Mouse (Mus musculus) intestine, postnatal 0 days (tissue): ENCODE measurements around the gene Tmem246. TPM values are rescaled to one million over a fixed set of nuclear protein-coding genes. Genes with fewer than 3 reads are reported as not detected.

ENCODE experiments used
- ATAC-seq: fragments of 200-750 bp; cut with Nextera tagmentation; 2 replicates; pipeline ENCODE4 v1.8.0; 2017; ENCODE audit warnings: mild to moderate bottlenecking, moderate TSS enrichment, moderate library complexity
- H3K27ac ChIP-seq: fragments of 300-500 bp; sonication (generic); 2 replicates; pipeline ENCODE4 v1.5.1; 2014; ENCODE audit warnings: mild to moderate bottlenecking, low read depth, low read length, moderate library complexity
- H3K27me3 ChIP-seq: fragments of 300-500 bp; sonication (generic); replicated peaks from 2 replicates; pipeline ENCODE4 v1.6.1; 2014; ENCODE audit warnings: low read length, mixed read lengths; ENCODE audit not compliant: control insufficient read depth, insufficient read depth
- H3K36me3 ChIP-seq: fragments of 300-500 bp; sonication (generic); 2 replicates; pipeline ENCODE4 v1.6.1; 2014; ENCODE audit warnings: mild to moderate bottlenecking, moderate library complexity; ENCODE audit not compliant: control insufficient read depth, insufficient read depth
- H3K4me1 ChIP-seq: fragments of 300-500 bp; sonication (generic); replicated peaks from 2 replicates; pipeline ENCODE4 v1.6.1; 2014; ENCODE audit warnings: antibody characterized with exemption, low read length, mixed read lengths; ENCODE audit not compliant: control insufficient read depth, insufficient read depth
- H3K4me2 ChIP-seq: fragments of 300-500 bp; sonication (generic); replicated peaks from 2 replicates; pipeline ENCODE4 v1.6.1; 2014; ENCODE audit warnings: low read depth, mild to moderate bottlenecking, moderate library complexity
- H3K4me3 ChIP-seq: fragments of 300-500 bp; sonication (generic); 2 replicates; pipeline ENCODE4 v1.5.1; 2014; ENCODE audit warnings: low read depth, low read length
- H3K9ac ChIP-seq: fragments of 300-500 bp; sonication (generic); 2 replicates; pipeline ENCODE4 v1.6.1; 2014; ENCODE audit warnings: mild to moderate bottlenecking, low read depth, low read length
- H3K9me3 ChIP-seq: fragments of 300-500 bp; sonication (generic); 2 replicates; pipeline ENCODE4 v1.6.1; 2016; ENCODE audit warnings: mixed run types; ENCODE audit not compliant: control insufficient read depth
- CTCF ChIP-seq: sonication (generic); IDR thresholded peaks from 2 replicates; pipeline ENCODE4 v1.5.1; 2016; ENCODE audit warnings: low read depth, mild to moderate bottlenecking, control low read depth, antibody characterized with exemption, moderate library complexity
- WGBS: fragments of 180-500 bp; shearing (Covaris S2); extraction: QIAGEN DNeasy Blood & Tissue Kit; methylation state at CpG from one replicate; pipeline ENCODE4 v1.1.7; 2014; 5-methylcytosine and 5-hydroxymethylcytosine counted together
- polyA plus RNA-seq: library from polyadenylated mRNA; unstranded; fragments of >200 nt; fragmentation: Nextera tagmentation; extraction: Ambion mirVana; gene quantifications from 2 replicates; pipeline ENCODE4 v1.2.1, GENCODE M21; 2015

Gene Tmem246
- polyA plus RNA-seq = 22.6 and 23.6 TPM in 2 replicates

- Histone ChIP-seq H3K27me3 (no peaks in the 10 kb centered on the region), H3K4me2 (peak within 1 kb of the TSS; percentile 96), H3K27ac (peak within 1 kb of the TSS; percentile 90), H3K36me3 (no peaks in the 10 kb centered on the region), H3K9ac (peak within 1 kb of the TSS; percentile 84), H3K9me3 (no peaks in the 10 kb centered on the region), H3K4me3 (peak within 1 kb of the TSS; percentile 81), H3K4me1 (no peaks in the 10 kb centered on the region)
- TF ChIP-seq CTCF = peak; percentile 43
- peak; percentile 85 for ATAC-seq
- WGBS = 1% methylated on average over 76 of the region's 77 CpGs
These were observed at the start of gene Tmem246 for GRCm38 (mm10) chr4:49597183-49598100. Gene Tmem246 (minus strand): TSS chr4:49597876.

GRCm38 (mm10) chr4:49639913-49640312 is 42.2 kb upstream of the Tmem246 start:
- Histone ChIP-seq H3K4me2 (no peak overlapping the region), H3K9me3 (no peaks in the 10 kb centered on the region), H3K9ac (no peak overlapping the region), H3K4me3 (no peak overlapping the region), H3K4me1 (no peaks in the 10 kb centered on the region), H3K27ac (no peak overlapping the region), H3K27me3 (no peaks in the 10 kb centered on the region), H3K36me3 (peaks cover 55% of the 10 kb centered on the region)
- ATAC-seq = no peak
- 39% methylated on average over 2 of the region's 2 CpGs for WGBS
- TF ChIP-seq CTCF = peak; percentile 29; the same call in 1 of the 2 replicates

- no peaks in the 10 kb centered on the region for H3K4me1 ChIP-seq
- no peak for ATAC-seq
- no peak overlapping the region for H3K27ac ChIP-seq
- H3K9ac ChIP-seq = no peak overlapping the region
- no peak overlapping the region for H3K4me2 ChIP-seq
- no peak overlapping the region for H3K4me3 ChIP-seq
- H3K9me3 ChIP-seq = no peaks in the 10 kb centered on the region
- H3K27me3 ChIP-seq = no peaks in the 10 kb centered on the region
- no peak for TF ChIP-seq CTCF
- 90% methylated on average over 11 of the region's 11 CpGs for WGBS
- H3K36me3 ChIP-seq = peaks cover 44% of the 10 kb centered on the region
These were observed 40.1 kb upstream of the Tmem246 start for GRCm38 (mm10) chr4:49637821-49638220.

GRCm38 (mm10) chr4:49632139-49632481 is 34.4 kb upstream of the Tmem246 start:
- no peaks in the 10 kb centered on the region for H3K27me3 ChIP-seq
- WGBS = under 1% methylated on average over 30 of the region's 30 CpGs
- TF ChIP-seq CTCF = no peak

GRCm38 (mm10) chr4:49631319-49632138 is 33.9 kb upstream of the Tmem246 start, which contains the start of gene Rnf20:
Gene Rnf20 (plus strand): TSS chr4:49632006.
- peak within 1 kb of the TSS; percentile 81 for H3K4me2 ChIP-seq
- H3K4me3 ChIP-seq = peak within 1 kb of the TSS; percentile 75
- TF ChIP-seq CTCF = no peak
- H3K4me1 ChIP-seq = no peaks in the 10 kb centered on the region
- ATAC-seq = peak; percentile 96
- H3K9ac ChIP-seq = peak within 1 kb of the TSS; percentile 78
- no peaks in the 10 kb centered on the region for H3K27me3 ChIP-seq
- peaks cover 13% of the 10 kb centered on the region for H3K36me3 ChIP-seq
- 2% methylated on average over 37 of the region's 37 CpGs for WGBS
- peak within 1 kb of the TSS; percentile 83 for H3K27ac ChIP-seq
- H3K9me3 ChIP-seq = no peaks in the 10 kb centered on the region

More at GRCm38 (mm10) chr4:49632139-49632481, 34.4 kb upstream of the Tmem246 start:
- Histone ChIP-seq H3K4me3 (peak overlapping the region; percentile 75), H3K27ac (peak overlapping the region; percentile 83), H3K36me3 (peaks cover 14% of the 10 kb centered on the region), H3K4me2 (peak overlapping the region; percentile 81), H3K4me1 (no peaks in the 10 kb centered on the region), H3K9ac (peak overlapping the region; percentile 78), H3K9me3 (no peaks in the 10 kb centered on the region)
- no peak; the same call in 1 of the 2 replicates for ATAC-seq

GRCm38 (mm10) chr4:49628941-49629340 is 31.3 kb upstream of the Tmem246 start:
- TF ChIP-seq CTCF = no peak
- Histone ChIP-seq H3K4me3 (no peak overlapping the region), H3K9ac (no peak overlapping the region), H3K36me3 (no peaks in the 10 kb centered on the region; the same call in 1 of the 2 replicates), H3K27ac (peak overlapping the region; percentile 41; the same call in 1 of the 2 replicates), H3K4me1 (no peaks in the 10 kb centered on the region), H3K9me3 (no peaks in the 10 kb centered on the region), H3K4me2 (no peak overlapping the region), H3K27me3 (no peaks in the 10 kb centered on the region)
- no peak for ATAC-seq
- WGBS = 57% methylated on average over 5 of the region's 5 CpGs
